Mouse (Mus musculus): ENCODE data around the gene E430018J23Rik.

DNA sequence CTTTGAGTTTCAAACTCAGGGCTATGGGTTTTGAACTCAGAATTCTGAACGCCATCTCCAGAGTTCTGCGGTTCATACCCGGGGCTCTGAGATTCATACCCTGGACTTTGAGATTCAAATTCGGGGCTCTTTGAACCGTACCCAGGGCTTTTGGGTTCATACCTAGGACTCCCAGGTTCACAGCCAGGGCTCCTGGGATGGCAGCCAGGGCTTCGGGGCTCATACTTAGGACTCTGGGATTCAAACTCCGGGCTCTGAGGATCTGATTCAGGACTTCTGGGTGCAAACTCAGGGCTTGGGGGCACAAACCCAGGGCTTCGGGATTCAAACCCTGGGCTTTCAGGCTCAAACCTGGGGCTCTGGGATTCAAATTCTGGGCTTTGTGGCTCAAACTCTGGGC lies 49.1 kb downstream of the E430018J23Rik start:
- no peak for TF ChIP-seq CTCF (IDR thresholded peaks at IDR 0.05; ENCODE audit: borderline replicate concordance, control insufficient read depth, extremely low read depth, insufficient read depth, low read length, poor library complexity)
- no peak for TF ChIP-seq POLR2A (IDR thresholded peaks at IDR 0.05; ENCODE audit: control insufficient read depth, extremely low read depth, insufficient read depth, low read length, poor library complexity)
